Mouse (Mus musculus) T-helper 1 cell (primary cell): ENCODE results near the gene Hivep1.

Source experiments
- in situ Hi-C: fragments of 300-600 bp; cut with MboI, MseI; formaldehyde crosslinking; loops from one replicate; pipeline ENCODE4 v1.15.1; 2025; ENCODE audit warnings: high pct_unique_total_duplicates

Hivep1 gene

DNA sequence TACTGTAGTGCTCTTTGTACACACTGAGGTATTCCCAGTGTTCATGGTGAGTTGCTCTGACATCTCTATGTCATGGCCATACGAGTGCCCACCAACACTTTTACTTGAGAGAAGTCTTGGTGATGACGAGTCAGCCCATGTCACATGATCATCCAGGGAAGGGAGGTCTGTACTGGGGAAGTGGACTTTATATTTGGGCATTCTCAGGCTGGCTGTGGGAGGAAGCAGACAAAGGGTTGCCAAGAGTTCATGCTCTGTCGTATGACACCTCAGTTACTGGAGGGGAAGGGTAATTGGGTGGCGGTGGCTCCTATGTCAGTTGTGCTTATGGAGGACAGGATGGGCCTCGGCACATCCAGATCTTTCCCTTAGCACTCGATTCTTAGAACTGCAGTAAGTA lies 21.5 kb downstream of the Hivep1 start:
- in situ Hi-C loops, result no loop called here

GRCm38 (mm10) chr13:42075546-42075945 lies 23.7 kb downstream of the Hivep1 start:
- in situ Hi-C loops, result no loop called here

DNA sequence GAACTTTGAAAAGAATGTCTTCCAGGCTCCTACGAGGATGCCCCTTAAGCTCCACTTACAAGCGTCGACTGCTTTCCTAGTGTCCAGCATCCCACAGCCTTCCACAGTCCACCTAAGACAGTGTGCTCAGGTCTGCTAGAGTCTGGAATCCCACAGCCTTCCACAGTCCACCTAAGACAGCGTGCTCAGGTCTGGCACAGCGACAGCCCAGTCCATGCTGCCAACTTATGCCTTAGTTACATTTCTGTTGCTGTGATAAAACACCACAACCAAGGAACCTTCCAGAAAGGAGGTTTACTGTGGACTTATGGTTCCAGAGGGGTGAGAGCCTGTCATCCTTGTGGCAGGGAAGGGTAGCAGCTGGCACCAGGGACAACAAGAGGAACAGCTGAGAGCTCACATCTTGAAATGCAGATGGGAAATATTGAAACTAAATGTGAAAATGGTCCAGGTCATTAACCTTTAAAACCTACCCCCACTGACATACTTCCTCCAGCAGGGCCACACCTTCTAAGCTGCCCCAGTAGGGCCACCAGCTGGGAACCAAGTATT lies 25.0 kb downstream of the Hivep1 start:
- in situ Hi-C loops, result no loop called here

DNA sequence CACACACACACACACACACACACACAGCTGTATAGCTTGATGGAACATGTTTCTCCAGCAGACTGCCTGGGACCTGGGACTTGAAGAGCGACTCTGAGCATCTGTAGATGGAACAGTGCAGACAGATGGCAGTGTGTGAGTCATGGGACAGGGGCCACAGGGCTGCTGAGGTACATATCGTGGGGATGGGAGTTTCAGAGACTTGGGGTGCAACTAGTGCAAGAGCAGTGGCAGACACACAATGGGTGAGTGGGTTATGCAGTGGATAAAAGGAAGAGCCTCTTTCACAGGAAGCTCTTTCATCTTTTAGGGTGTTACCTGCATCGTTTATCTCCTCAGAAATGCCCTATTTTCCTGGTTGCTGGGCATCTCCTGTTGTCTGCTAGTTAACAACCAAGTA lies 25.8 kb downstream of the Hivep1 start:
- in situ Hi-C loops, result no loop called here

- in situ Hi-C loops, result no loop called here
Observed at GRCm38 (mm10) chr13:42080131-42080916, 28.5 kb downstream of the Hivep1 start.

DNA sequence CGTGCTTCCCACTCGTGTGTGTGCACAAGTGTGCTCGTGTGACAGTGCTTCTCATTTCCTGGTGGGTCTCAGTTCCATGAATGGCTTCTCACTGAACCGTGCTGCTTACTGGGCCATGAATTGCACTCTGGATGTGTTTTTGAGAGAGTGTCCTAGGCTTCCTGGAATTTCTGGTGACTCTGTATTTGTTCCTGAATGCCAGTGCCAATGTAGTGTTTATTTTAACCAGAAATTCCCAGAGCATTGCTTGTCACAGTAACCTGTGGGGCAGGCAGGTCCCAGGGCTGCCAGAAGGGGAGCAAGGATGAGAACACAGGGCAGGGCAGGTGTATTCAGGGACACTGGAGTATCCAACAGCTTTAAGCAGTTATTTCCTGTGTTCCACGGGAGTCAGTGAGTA lies 36.5 kb downstream of the Hivep1 start:
- in situ Hi-C loops, result no loop called here

GRCm38 (mm10) chr13:42089025-42089424 lies 37.2 kb downstream of the Hivep1 start:
- in situ Hi-C loops, result no loop called here

DNA sequence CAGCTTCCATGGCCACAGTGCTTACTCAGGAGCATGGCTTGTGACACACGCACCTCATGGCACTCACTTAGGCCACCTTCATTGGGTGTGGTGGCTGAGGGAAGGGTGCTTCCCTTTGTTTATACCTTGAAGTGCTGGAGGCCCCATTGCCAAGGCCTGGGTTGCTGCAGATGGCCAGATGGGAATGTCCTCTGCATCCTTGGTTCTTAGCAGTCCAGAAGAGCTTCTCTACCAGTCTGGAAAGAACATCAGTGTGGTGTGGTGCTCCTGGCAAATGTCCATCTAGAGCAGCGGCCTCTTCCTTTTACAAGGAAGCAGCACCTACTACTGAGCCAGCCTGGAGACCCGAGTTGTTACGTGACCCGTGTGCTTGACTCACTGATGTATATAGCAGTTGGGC lies 38.9 kb downstream of the Hivep1 start:
- in situ Hi-C loops, result no loop called here

DNA sequence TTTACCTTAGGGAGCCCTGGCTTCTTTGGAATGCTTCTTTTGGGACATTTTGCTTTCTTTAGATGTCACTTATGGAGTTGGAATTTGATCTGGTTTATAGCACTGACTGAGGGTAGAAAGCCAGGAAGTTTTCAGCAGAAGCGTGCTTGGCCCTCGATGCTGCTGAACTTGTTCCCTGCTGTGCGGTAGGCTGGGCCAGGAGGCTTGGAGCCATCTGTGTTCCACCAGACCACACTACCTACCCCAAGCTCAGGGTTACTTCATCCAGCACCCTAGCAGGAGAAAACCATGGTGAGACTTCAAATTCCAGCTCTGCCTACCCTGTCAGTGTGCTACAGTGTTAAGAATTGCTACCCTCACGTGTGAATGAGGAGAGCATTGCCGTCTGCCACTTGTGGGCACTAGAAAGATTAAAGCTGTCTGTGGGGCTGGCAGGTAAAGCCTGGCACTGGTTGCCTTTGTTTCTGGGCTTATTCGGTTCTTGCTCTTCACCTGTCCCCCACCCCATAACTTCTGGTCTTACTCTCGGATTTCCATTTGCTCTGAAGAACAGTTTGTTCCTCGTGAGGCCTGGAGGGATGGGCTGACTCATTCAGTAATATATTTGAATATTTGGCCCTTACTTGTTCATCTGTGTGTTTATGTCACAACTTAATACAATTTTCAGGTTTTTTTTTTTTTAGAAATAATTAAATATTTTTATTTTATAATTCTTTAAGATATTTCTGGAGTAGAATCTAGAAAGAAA lies 40.7 kb downstream of the Hivep1 start:
- in situ Hi-C loops, result no loop called here

DNA sequence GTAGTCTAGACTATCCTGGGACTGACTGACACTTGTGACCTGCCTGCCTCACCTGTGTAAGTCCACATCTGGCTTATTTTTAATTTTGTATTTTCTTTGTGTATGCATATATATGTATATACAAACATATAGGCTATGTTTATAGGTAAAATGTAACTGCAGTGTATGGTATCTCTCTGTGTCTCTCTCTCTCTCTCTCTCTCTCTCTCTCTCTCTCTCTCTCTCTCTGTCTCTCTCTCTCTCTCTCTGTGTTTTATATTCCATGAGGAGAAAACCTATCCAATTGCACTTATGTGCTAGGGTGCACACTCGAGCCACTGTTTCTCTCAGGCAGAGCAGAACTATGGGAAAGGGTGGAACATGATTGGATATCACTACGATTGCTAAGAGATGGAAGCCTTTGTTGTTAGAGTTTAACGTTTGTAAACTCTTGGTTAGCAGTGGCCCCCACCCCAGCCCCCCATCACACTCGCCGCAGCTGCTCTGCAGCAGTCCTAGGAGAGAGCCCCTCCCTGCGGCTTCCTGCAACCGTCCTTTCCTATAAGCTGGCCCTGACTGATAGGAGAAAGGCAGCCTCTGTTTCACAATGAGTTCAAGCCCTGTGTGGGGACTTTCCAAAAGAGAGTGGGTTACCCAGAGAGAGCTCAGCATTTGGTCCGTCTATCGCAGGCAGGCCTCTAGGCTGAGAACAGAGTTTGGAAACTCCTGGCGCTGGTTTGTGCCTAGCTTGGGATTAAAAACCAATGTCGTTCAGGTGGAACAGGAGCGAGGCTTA lies 41.6 kb downstream of the Hivep1 start:
- in situ Hi-C loops, result no loop called here

DNA sequence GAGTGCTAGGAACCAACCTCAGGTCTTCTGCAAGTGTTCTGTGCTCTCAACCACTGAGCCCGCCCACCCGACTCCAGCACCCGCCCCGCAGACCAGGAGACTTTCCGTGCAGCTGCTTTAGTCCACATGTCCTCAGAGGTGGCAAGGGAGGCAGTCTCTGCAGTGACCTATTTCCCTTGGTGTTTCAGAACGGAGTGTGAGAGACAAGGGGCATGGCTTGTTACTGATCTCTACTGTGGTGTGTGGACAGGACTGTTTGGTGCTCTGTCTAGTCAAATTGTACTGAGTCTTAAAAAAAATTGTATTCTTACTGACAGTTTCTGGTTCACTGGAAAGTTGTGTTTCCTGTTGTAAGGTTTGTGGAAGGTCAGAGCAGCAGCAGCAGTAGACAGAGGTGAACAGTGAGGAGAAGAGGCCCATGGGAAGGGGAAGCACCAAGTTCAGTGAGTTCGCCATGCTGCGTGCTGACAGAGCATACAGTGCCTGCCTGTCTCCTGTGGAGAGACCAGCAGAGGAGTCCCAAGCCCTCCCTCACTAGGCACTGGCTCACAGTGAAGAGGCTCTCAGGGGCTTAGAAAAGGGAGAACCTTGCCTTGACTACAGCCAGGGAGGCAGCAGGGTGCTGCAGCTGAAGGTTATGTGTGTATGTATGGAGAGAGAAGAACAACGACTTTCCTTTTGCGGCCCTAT lies 44.1 kb downstream of the Hivep1 start:
- in situ Hi-C loops, result no loop called here

GRCm38 (mm10) chr13:42097109-42097508 lies 45.3 kb downstream of the Hivep1 start:
- in situ Hi-C loops, result no loop called here

DNA sequence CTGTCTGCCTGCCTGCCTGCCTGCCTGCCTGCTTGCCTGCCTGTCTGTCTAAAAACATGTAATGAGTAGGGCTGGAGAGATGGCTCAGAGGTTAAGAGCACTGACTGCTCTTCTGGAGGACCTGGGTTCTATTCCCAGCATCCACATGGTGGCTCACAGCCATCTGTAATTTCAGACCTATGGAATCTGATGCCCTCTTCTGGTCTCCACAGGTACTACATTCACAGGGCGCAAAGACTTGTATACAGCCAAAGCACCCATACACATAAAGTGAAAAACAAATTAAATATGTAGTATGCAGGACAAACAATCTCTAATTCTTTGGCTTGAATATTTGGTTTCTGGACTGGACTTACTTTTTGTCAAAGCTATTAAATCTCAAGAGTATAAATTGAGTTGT lies 46.7 kb downstream of the Hivep1 start:
- in situ Hi-C loops, result no loop called here

DNA sequence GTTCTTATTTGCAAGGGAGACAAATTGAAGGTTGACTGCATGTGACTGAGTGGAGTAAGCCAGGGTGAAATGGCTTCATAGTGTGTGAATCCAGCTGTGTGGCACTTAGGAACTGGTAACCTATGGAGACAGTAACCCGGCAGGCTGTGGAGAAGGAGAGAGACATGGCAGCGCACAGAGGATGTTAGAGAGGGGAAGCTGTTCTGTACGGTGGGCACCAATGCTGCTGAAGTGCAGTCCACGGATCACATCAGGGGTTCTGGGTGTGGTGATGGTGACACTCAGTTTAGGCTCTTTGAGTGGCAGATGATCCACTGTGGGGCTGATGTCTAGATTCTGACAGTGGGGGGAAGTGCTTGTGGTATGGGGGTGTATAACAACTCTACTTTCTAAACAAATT lies 47.7 kb downstream of the Hivep1 start:
- in situ Hi-C loops, result no loop called here

- in situ Hi-C loops, result loop anchor here (10.0 kb wide), 1 partner anchor 47 kb away; the partner anchor contains the start of gene Hivep1
Observed at GRCm38 (mm10) chr13:42101440-42102190, 49.8 kb downstream of the Hivep1 start.

GRCm38 (mm10) chr13:42102980-42103379 lies 51.2 kb downstream of the Hivep1 start:
- in situ Hi-C loops, result loop anchor here (10.0 kb wide), 1 partner anchor 48 kb away; the partner anchor contains the start of gene Hivep1

- in situ Hi-C loops, result loop anchor here (10.0 kb wide), 1 partner anchor 49 kb away; the partner anchor contains the start of gene Hivep1
Observed at GRCm38 (mm10) chr13:42103486-42104166, 51.8 kb downstream of the Hivep1 start.

GRCm38 (mm10) chr13:42104371-42104770 lies 52.5 kb downstream of the Hivep1 start:
- in situ Hi-C loops, result loop anchor here (10.0 kb wide), 1 partner anchor 50 kb away; the partner anchor contains the start of gene Hivep1

- in situ Hi-C loops, result loop anchor here (10.0 kb wide), 1 partner anchor 54 kb away; the partner anchor contains the start of gene Hivep1
Observed at GRCm38 (mm10) chr13:42108483-42109215, 56.8 kb downstream of the Hivep1 start.
